Mouse (Mus musculus) heart, postnatal 4 days (tissue): ENCODE results near the gene Prph. TPM values are rescaled to one million over a fixed set of nuclear protein-coding genes. Genes with fewer than 3 reads are reported as not detected.
A peak's percentile ranks its signal among the peaks of the same experiment; 100 is the strongest.
"Not testable (repeated sequence)": the region's sequence is repeated elsewhere in the genome, so short reads cannot be mapped to it uniquely, and the experiment has no call there.

Source experiments
- DNase-seq: peaks from one replicate; pipeline ENCODE4 v3.0.0; 2021
- total RNA-seq, 2 experiments: library from RNA; stranded (reverse); gene quantifications; 2 replicates each; pipeline ENCODE4 v1.2.3; 2021

Prph gene
- total RNA-seq, 2 experiments from 2014 or later: 0.60 to 1.3 TPM

- DNase-seq: no peak
Observed at GRCm38 (mm10) chr15:99033498-99034270, 21.3 kb upstream of the Prph start.

GRCm38 (mm10) chr15:99035431-99035830 is 19.5 kb upstream of the Prph start:
- DNase-seq: no peak

- peak; percentile 56 for DNase-seq
Observed at GRCm38 (mm10) chr15:99036249-99036905, 18.6 kb upstream of the Prph start.

GRCm38 (mm10) chr15:99038025-99038424 is 16.9 kb upstream of the Prph start:
- DNase-seq: no peak

- no peak for DNase-seq
Observed at GRCm38 (mm10) chr15:99038797-99039196, 16.2 kb upstream of the Prph start.

- no peak for DNase-seq
Observed at GRCm38 (mm10) chr15:99039306-99039705, 15.7 kb upstream of the Prph start.

GRCm38 (mm10) chr15:99039996-99040919 is 14.7 kb upstream of the Prph start:
- no peak for DNase-seq

- no peak for DNase-seq
Observed at GRCm38 (mm10) chr15:99040920-99041856, 13.8 kb upstream of the Prph start.

- DNase-seq: no peak
Observed at GRCm38 (mm10) chr15:99042334-99042733, 12.6 kb upstream of the Prph start.

- peak; percentile 49 for DNase-seq
Observed at GRCm38 (mm10) chr15:99044854-99045253, 10.1 kb upstream of the Prph start.

GRCm38 (mm10) chr15:99045734-99046133 is 9.2 kb upstream of the Prph start:
- DNase-seq: not testable (repeated sequence)

- DNase-seq: peak; percentile 60
Observed at GRCm38 (mm10) chr15:99049473-99050253, 5.3 kb upstream of the Prph start.

- no peak for DNase-seq
Observed at GRCm38 (mm10) chr15:99053373-99053772, 1.6 kb upstream of the Prph start.

GRCm38 (mm10) chr15:99055511-99055961 is 562 bp downstream of the Prph start:
- peak; percentile 41 for DNase-seq

GRCm38 (mm10) chr15:99056332-99056731 is 1.4 kb downstream of the Prph start:
- peak; percentile 45 for DNase-seq

GRCm38 (mm10) chr15:99065557-99066165 is 10.7 kb downstream of the Prph start:
- DNase-seq: no peak

GRCm38 (mm10) chr15:99071988-99072387 is 17.0 kb downstream of the Prph start:
- no peak for DNase-seq

- no peak for DNase-seq
Observed at GRCm38 (mm10) chr15:99074019-99074599, 19.1 kb downstream of the Prph start, which contains the start of gene Troap. Troap (plus strand) TSS chr15:99074575.

GRCm38 (mm10) chr15:99074600-99075333 is 19.8 kb downstream of the Prph start:
- peak; percentile 98 for DNase-seq
